Mouse (Mus musculus): Measurements from ENCODE around the gene Actl6b. TPM values are rescaled to one million over a fixed set of nuclear protein-coding genes. Genes with fewer than 3 reads are reported as not detected.

The Actl6b gene
- polyA plus RNA-seq (2011; ENCODE audit: insufficient read depth, insufficient read length, low replicate concordance, missing spikeins), result not detected in 2 replicates

DNA sequence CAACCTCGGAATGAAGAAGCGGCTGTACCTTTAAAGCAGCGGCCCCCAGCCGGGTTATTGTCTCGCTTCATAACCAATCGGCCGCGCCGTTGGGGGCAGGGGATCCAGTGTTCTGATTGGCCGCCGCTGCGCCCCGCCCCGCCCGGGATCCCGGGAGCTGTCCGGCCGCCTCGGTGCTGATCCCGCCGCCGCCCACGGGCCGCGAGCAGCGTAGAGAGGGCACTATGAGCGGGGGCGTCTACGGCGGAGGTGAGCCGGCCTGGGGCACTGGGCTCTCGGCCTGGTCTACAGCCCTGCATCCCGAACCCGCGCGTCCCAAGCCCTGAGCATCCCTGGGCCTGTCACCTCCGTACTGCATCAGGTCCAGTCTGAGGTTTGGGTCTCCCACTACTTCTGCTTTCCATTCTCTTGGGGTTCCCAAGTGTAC, at the start of gene Actl6b:
TSS of gene Actl6b (plus strand) at position 107 of the 427 bp plus-strand sequence.
- WGBS, result 2% methylated on average over 37 of the region's 37 CpGs
- no peaks in the 10 kb centered on the region; the same call in none of the 2 replicates for H3K4me1 ChIP-seq (ENCODE audit: control insufficient read depth, insufficient read depth, low read length)
- H3K27ac ChIP-seq (ENCODE audit: control insufficient read depth, insufficient read depth, low read depth, low read length, poor library complexity), result peak within 1 kb of the TSS; percentile 13; the same call in 1 of the 2 replicates
- no peak within 1 kb of the TSS for H3K4me3 ChIP-seq (replicated peaks; ENCODE audit: control insufficient read depth, low read depth, low read length)
- TF ChIP-seq CTCF (IDR thresholded peaks at IDR 0.05; ENCODE audit: control insufficient read depth, insufficient read depth, low read length) (no peak), POLR2A (IDR thresholded peaks at IDR 0.05; ENCODE audit: borderline replicate concordance, control insufficient read depth, low read depth, low read length) (no peak)

GRCm38 (mm10) chr5:137504041-137504440, 49.3 kb upstream of the Actl6b start:
- no peak overlapping the region for H3K4me3 ChIP-seq (replicated peaks; ENCODE audit: control insufficient read depth, low read depth, low read length)
- H3K27ac ChIP-seq (ENCODE audit: control insufficient read depth, insufficient read depth, low read depth, low read length, poor library complexity), result no peak overlapping the region
- TF ChIP-seq POLR2A (IDR thresholded peaks at IDR 0.05; ENCODE audit: borderline replicate concordance, control insufficient read depth, low read depth, low read length), result no peak
- TF ChIP-seq CTCF (IDR thresholded peaks at IDR 0.05; ENCODE audit: control insufficient read depth, insufficient read depth, low read length), result peak; percentile 19; the same call in 1 of the 2 replicates
- H3K4me1 ChIP-seq (ENCODE audit: control insufficient read depth, insufficient read depth, low read length), result peaks cover 3% of the 10 kb centered on the region; the same call in 1 of the 2 replicates
- WGBS, result 72% methylated on average over 6 of the region's 6 CpGs

GRCm38 (mm10) chr5:137510014-137510501, 43.3 kb upstream of the Actl6b start:
- Histone ChIP-seq H3K4me3 (replicated peaks; ENCODE audit: control insufficient read depth, low read depth, low read length) (peak overlapping the region; percentile 63), H3K4me1 (ENCODE audit: control insufficient read depth, insufficient read depth, low read length) (no peaks in the 10 kb centered on the region; the same call in 1 of the 2 replicates), H3K27ac (ENCODE audit: control insufficient read depth, insufficient read depth, low read depth, low read length, poor library complexity) (no peak overlapping the region)
- WGBS, result 1% methylated on average over 51 of the region's 52 CpGs
- TF ChIP-seq POLR2A (IDR thresholded peaks at IDR 0.05; ENCODE audit: borderline replicate concordance, control insufficient read depth, low read depth, low read length) (no peak), CTCF (IDR thresholded peaks at IDR 0.05; ENCODE audit: control insufficient read depth, insufficient read depth, low read length) (no peak)

DNA sequence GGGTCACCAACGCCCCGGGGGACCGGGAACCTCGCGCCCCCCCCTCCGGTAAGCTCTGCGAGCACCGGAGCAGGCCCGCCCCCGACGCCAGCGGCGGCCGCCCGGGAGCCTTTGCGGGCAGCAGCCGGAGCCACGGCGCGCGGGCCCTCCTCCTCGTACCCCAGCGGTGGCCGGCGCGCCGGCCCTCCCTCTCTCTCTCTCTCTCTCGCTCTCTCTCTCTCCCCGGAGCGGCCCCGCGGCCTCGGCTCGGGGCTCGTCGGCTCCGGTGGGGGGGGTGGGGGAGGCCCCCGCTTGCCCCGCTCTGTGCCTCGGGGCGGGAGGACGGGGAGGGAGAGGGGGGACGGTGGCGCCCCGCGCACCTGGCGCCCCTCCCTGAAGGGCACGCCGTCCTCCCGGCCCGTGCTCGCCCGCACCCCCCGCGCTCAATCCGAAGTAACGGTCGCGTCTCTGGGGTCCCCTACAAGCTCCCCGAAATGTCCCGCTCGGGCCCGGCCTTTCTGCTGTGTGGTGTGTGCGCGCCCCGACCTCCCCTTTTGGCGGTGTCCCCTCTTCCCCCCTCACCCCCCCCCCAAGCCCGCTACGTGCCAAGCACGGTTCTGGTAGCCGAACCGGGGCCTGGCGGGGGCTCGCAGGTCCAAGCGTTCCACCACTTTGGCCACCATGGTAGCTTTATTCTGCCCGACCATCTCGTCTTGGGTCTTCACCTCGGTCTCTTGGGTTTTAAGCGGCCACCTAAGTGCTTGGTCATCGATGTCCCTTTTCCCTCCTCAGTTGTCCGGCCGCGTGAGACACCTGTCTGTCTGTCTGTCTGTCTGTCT, 42.5 kb upstream of the Actl6b start:
- under 1% methylated on average over 53 of the region's 83 CpGs for WGBS
- peak overlapping the region; percentile 63 for H3K4me3 ChIP-seq (replicated peaks; ENCODE audit: control insufficient read depth, low read depth, low read length)
- TF ChIP-seq CTCF (IDR thresholded peaks at IDR 0.05; ENCODE audit: control insufficient read depth, insufficient read depth, low read length) (no peak), POLR2A (IDR thresholded peaks at IDR 0.05; ENCODE audit: borderline replicate concordance, control insufficient read depth, low read depth, low read length) (no peak)
- no peaks in the 10 kb centered on the region; the same call in 1 of the 2 replicates for H3K4me1 ChIP-seq (ENCODE audit: control insufficient read depth, insufficient read depth, low read length)
- H3K27ac ChIP-seq (ENCODE audit: control insufficient read depth, insufficient read depth, low read depth, low read length, poor library complexity), result peak overlapping the region; percentile 74; the same call in 1 of the 2 replicates

DNA sequence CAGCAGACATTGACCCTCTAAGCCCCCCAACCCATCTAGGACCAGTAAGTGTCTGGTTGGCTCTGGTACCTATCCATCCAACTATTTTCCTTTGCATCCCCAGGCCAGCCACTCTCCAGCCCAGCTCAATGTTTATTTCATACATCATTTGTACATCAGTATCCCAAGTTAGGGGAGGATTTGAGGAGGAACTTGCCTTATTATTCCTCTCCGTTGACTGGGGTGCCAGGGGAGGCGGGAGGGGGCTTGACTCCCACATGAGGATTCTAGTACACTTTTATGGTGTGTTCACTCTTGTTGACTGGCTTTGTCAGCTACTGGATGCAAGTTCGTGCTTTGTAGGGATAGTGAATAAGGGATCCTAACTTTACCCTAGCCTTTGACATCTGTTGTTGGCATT, 41.6 kb upstream of the Actl6b start:
- H3K4me3 ChIP-seq (replicated peaks; ENCODE audit: control insufficient read depth, low read depth, low read length), result no peak overlapping the region
- TF ChIP-seq CTCF (IDR thresholded peaks at IDR 0.05; ENCODE audit: control insufficient read depth, insufficient read depth, low read length) (no peak), POLR2A (IDR thresholded peaks at IDR 0.05; ENCODE audit: borderline replicate concordance, control insufficient read depth, low read depth, low read length) (no peak)
- no peak overlapping the region for H3K27ac ChIP-seq (ENCODE audit: control insufficient read depth, insufficient read depth, low read depth, low read length, poor library complexity)
- 65% methylated on average over 3 of the region's 3 CpGs for WGBS
- H3K4me1 ChIP-seq (ENCODE audit: control insufficient read depth, insufficient read depth, low read length), result no peaks in the 10 kb centered on the region; the same call in 1 of the 2 replicates

GRCm38 (mm10) chr5:137512847-137513794, 40.2 kb upstream of the Actl6b start:
- Histone ChIP-seq H3K4me1 (ENCODE audit: control insufficient read depth, insufficient read depth, low read length) (no peaks in the 10 kb centered on the region; the same call in 1 of the 2 replicates), H3K27ac (ENCODE audit: control insufficient read depth, insufficient read depth, low read depth, low read length, poor library complexity) (no peak overlapping the region), H3K4me3 (replicated peaks; ENCODE audit: control insufficient read depth, low read depth, low read length) (no peak overlapping the region)
- peak; percentile 65 for TF ChIP-seq CTCF (IDR thresholded peaks at IDR 0.05; ENCODE audit: control insufficient read depth, insufficient read depth, low read length)
- no peak for TF ChIP-seq POLR2A (IDR thresholded peaks at IDR 0.05; ENCODE audit: borderline replicate concordance, control insufficient read depth, low read depth, low read length)
- WGBS, result 71% methylated on average over 11 of the region's 11 CpGs

GRCm38 (mm10) chr5:137513951-137514721, 39.2 kb upstream of the Actl6b start:
- no peak overlapping the region for H3K27ac ChIP-seq (ENCODE audit: control insufficient read depth, insufficient read depth, low read depth, low read length, poor library complexity)
- H3K4me3 ChIP-seq (replicated peaks; ENCODE audit: control insufficient read depth, low read depth, low read length), result no peak overlapping the region
- TF ChIP-seq CTCF (IDR thresholded peaks at IDR 0.05; ENCODE audit: control insufficient read depth, insufficient read depth, low read length), result no peak
- TF ChIP-seq POLR2A (IDR thresholded peaks at IDR 0.05; ENCODE audit: borderline replicate concordance, control insufficient read depth, low read depth, low read length), result no peak
- 81% methylated on average over 12 of the region's 12 CpGs for WGBS
- H3K4me1 ChIP-seq (ENCODE audit: control insufficient read depth, insufficient read depth, low read length), result no peaks in the 10 kb centered on the region; the same call in 1 of the 2 replicates
